Mouse (Mus musculus) thymus, adult 2 months (tissue): ENCODE measurements around the gene 4930539E08Rik. TPM values are rescaled to one million over a fixed set of nuclear protein-coding genes. Genes with fewer than 3 reads are reported as not detected.

ENCODE experiments used
- DNase-seq: peaks from one replicate; pipeline ENCODE4 v3.0.0; 2021
- H3K27ac ChIP-seq: fragments of 200-500 bp; 2 replicates; pipeline ENCODE4 v1.5.1; 2012; ENCODE audit warnings: low read length, control low read depth; ENCODE audit not compliant: control insufficient read depth, insufficient read depth
- H3K27me3 ChIP-seq: fragments of 200-500 bp; 2 replicates; pipeline ENCODE4 v1.6.1; 2012; ENCODE audit warnings: mild to moderate bottlenecking, low read length, moderate library complexity, mixed read lengths; ENCODE audit not compliant: control insufficient read depth, insufficient read depth
- H3K36me3 ChIP-seq: fragments of 200-500 bp; 2 replicates; pipeline ENCODE4 v1.6.1; 2012; ENCODE audit warnings: mild to moderate bottlenecking, low read length, moderate library complexity; ENCODE audit not compliant: control insufficient read depth, insufficient read depth
- H3K4me1 ChIP-seq: fragments of 200-500 bp; replicated peaks from 2 replicates; pipeline ENCODE4 v1.6.1; 2012; ENCODE audit warnings: low read length; ENCODE audit not compliant: control insufficient read depth, insufficient read depth
- H3K4me3 ChIP-seq: fragments of 200-500 bp; 2 replicates; pipeline ENCODE4 v1.5.1; 2012; ENCODE audit warnings: mild to moderate bottlenecking, low read length, control low read depth, moderate library complexity; ENCODE audit not compliant: control insufficient read depth, insufficient read depth
- CTCF ChIP-seq: fragments of 200-500 bp; IDR thresholded peaks from 2 replicates; pipeline ENCODE4 v1.5.1; 2012; ENCODE audit warnings: mild to moderate bottlenecking, control low read depth, low read length, moderate library complexity, borderline replicate concordance; ENCODE audit not compliant: control insufficient read depth, poor library complexity, insufficient read depth; ENCODE audit errors: extremely low read depth
- POLR2A ChIP-seq: fragments of 200-500 bp; IDR thresholded peaks from 2 replicates; pipeline ENCODE4 v1.6.1; 2012; ENCODE audit warnings: mild to moderate bottlenecking, low read length, control low read depth, moderate library complexity; ENCODE audit not compliant: control insufficient read depth, poor library complexity, insufficient read depth; ENCODE audit errors: extremely low read depth
- WGBS: fragments of 180-500 bp; shearing (Covaris S2); methylation state at CpG from one replicate; pipeline ENCODE4 v1.1.7; 2018; 5-methylcytosine and 5-hydroxymethylcytosine counted together
- polyA plus RNA-seq: library from polyadenylated mRNA; depleted of rRNA; stranded (reverse); fragments of >200 nt; gene quantifications from 2 replicates; pipeline ENCODE4 v1.2.3, GENCODE M21; 2012

Gene 4930539E08Rik
- polyA plus RNA-seq, 1 experiment: 6.8 TPM

- H3K36me3 ChIP-seq: no peaks in the 10 kb centered on the region
- H3K27ac ChIP-seq: no peak overlapping the region
- no peak for DNase-seq
- no peaks in the 10 kb centered on the region for H3K27me3 ChIP-seq
- H3K4me3 ChIP-seq: no peak overlapping the region
- 92% methylated on average over 25 of the region's 25 CpGs for WGBS
- TF ChIP-seq POLR2A (no peak), CTCF (no peak)
- no peaks in the 10 kb centered on the region for H3K4me1 ChIP-seq
These were observed 25.8 kb upstream of the 4930539E08Rik start for GRCm38 (mm10) chr17:28940776-28941555.

GRCm38 (mm10) chr17:28936622-28937345 lies 21.7 kb upstream of the 4930539E08Rik start:
- Histone ChIP-seq H3K4me1 (no peaks in the 10 kb centered on the region), H3K27me3 (no peaks in the 10 kb centered on the region), H3K36me3 (no peaks in the 10 kb centered on the region), H3K27ac (no peak overlapping the region), H3K4me3 (no peak overlapping the region)
- TF ChIP-seq POLR2A: no peak
- TF ChIP-seq CTCF: peak; percentile 90
- WGBS: 73% methylated on average over 10 of the region's 10 CpGs
- DNase-seq: peak; percentile 63

GRCm38 (mm10) chr17:28936133-28936532 lies 21.0 kb upstream of the 4930539E08Rik start:
- 93% methylated on average over 7 of the region's 7 CpGs for WGBS
- no peak overlapping the region for H3K4me3 ChIP-seq
- H3K27ac ChIP-seq: no peak overlapping the region
- DNase-seq: no peak
- H3K36me3 ChIP-seq: no peaks in the 10 kb centered on the region
- H3K27me3 ChIP-seq: no peaks in the 10 kb centered on the region
- no peaks in the 10 kb centered on the region for H3K4me1 ChIP-seq
- no peak for TF ChIP-seq CTCF
- TF ChIP-seq POLR2A: no peak

- H3K36me3 ChIP-seq: no peaks in the 10 kb centered on the region
- H3K27me3 ChIP-seq: no peaks in the 10 kb centered on the region
- DNase-seq: no peak
- no peak overlapping the region for H3K4me3 ChIP-seq
- no peaks in the 10 kb centered on the region for H3K4me1 ChIP-seq
- no peak overlapping the region for H3K27ac ChIP-seq
- TF ChIP-seq POLR2A (no peak), CTCF (no peak)
- 76% methylated on average over 19 of the region's 19 CpGs for WGBS
These were observed 19.2 kb upstream of the 4930539E08Rik start for GRCm38 (mm10) chr17:28934120-28934916.

- Histone ChIP-seq H3K27ac (no peak overlapping the region), H3K4me1 (peaks cover under 1% of the 10 kb centered on the region; the same call in 1 of the 2 replicates), H3K4me3 (no peak overlapping the region), H3K27me3 (no peaks in the 10 kb centered on the region), H3K36me3 (no peaks in the 10 kb centered on the region)
- 97% methylated on average over 4 of the region's 4 CpGs for WGBS
- TF ChIP-seq CTCF (no peak), POLR2A (no peak)
- DNase-seq: no peak
These were observed 17.1 kb upstream of the 4930539E08Rik start for GRCm38 (mm10) chr17:28932274-28932673.
